Comparison of ENCODE assay signal across 38 mouse cellular contexts in genomic region chr2:158519800-158520199, GRCm38 (mm10). TPM values are rescaled to one million over a fixed set of nuclear protein-coding genes. Genes with fewer than 3 reads are reported as not detected.
"Had no signal": no experiment of that assay in that cellular context is flagged by ENCODE, and none has a peak within 500 bp of the region (broad histone marks: within the 10 kb centered on the region; RNA-seq: fewer than 3 reads in every experiment).

No protein-coding gene starts in this region.

- ATAC-seq: forebrain, embryonic 13.5 days; forebrain, embryonic 14.5 days; forebrain, embryonic 15.5 days; forebrain, embryonic 16.5 days; forebrain, postnatal 0 days had no signal

- H3K4me3 ChIP-seq: embryonic facial prominence, embryonic 12.5 days; embryonic facial prominence, embryonic 13.5 days; embryonic facial prominence, embryonic 15.5 days; erythroblast, embryonic 14.5 days; forebrain, embryonic 10.5 days; forebrain, embryonic 12.5 days; forebrain, embryonic 13.5 days; forebrain, embryonic 15.5 days; gastrocnemius, adult 2 months; heart, adult 2 months; heart, embryonic 10.5 days had no signal

- DNase-seq: cerebellum, adult 2 months; cerebellum, adult 8-10 months; cerebellum, adult 9-10 months; cerebellum, adult 9-11 months; cerebellum, postnatal 10 days; cerebellum, postnatal 14 days; cerebellum, postnatal 25 days; cerebellum, postnatal 36 days; embryo, embryonic 11 days; forebrain, postnatal 0 days; gastrocnemius, adult 2 months; gastrocnemius, postnatal 10 days; gastrocnemius, postnatal 14 days; gastrocnemius, postnatal 25 days; gastrocnemius, postnatal 36 days; heart, adult 11 months; heart, adult 18-20 months; heart, adult 2 months had no signal

- H3K9me3 ChIP-seq: embryonic facial prominence, embryonic 12.5 days; embryonic facial prominence, embryonic 15.5 days; forebrain, embryonic 10.5 days; forebrain, embryonic 12.5 days; forebrain, embryonic 15.5 days; heart, embryonic 10.5 days had no signal

- H3K36me3 ChIP-seq: embryonic facial prominence, embryonic 12.5 days; embryonic facial prominence, embryonic 13.5 days; embryonic facial prominence, embryonic 15.5 days; forebrain, embryonic 10.5 days; forebrain, embryonic 12.5 days; forebrain, embryonic 15.5 days; heart, embryonic 10.5 days had no signal

- H3K9ac ChIP-seq: embryonic facial prominence, embryonic 12.5 days; embryonic facial prominence, embryonic 13.5 days; embryonic facial prominence, embryonic 15.5 days; forebrain, embryonic 12.5 days; forebrain, embryonic 13.5 days; forebrain, embryonic 15.5 days; forebrain, postnatal 0 days had no signal

- H3K27me3 ChIP-seq: embryonic facial prominence, embryonic 12.5 days; embryonic facial prominence, embryonic 13.5 days; embryonic facial prominence, embryonic 15.5 days; forebrain, embryonic 12.5 days; forebrain, embryonic 13.5 days; forebrain, embryonic 15.5 days had no signal

- H3K4me2 ChIP-seq: embryonic facial prominence, embryonic 12.5 days; embryonic facial prominence, embryonic 13.5 days; embryonic facial prominence, embryonic 15.5 days; forebrain, embryonic 12.5 days; forebrain, embryonic 13.5 days; forebrain, embryonic 15.5 days had no signal

- H3K27ac ChIP-seq: embryonic facial prominence, embryonic 12.5 days; embryonic facial prominence, embryonic 13.5 days; embryonic facial prominence, embryonic 15.5 days; forebrain, embryonic 10.5 days; forebrain, embryonic 12.5 days; forebrain, embryonic 13.5 days; forebrain, embryonic 15.5 days; gastrocnemius, adult 2 months; heart, adult 2 months; heart, embryonic 10.5 days had no signal

- H3K4me1 ChIP-seq: embryonic facial prominence, embryonic 12.5 days; embryonic facial prominence, embryonic 13.5 days; embryonic facial prominence, embryonic 15.5 days; forebrain, embryonic 10.5 days; forebrain, embryonic 12.5 days; forebrain, embryonic 13.5 days had no signal

RNA-seq across cellular contexts. Expression of gene Arhgap40, which starts 7.2 kb away (rescaled TPM):
- total RNA-seq: common myeloid progenitor, adult 5-6 weeks; gastrocnemius, adult 18-20 months; gastrocnemius, adult 8-10 months; gastrocnemius, postnatal 10 days; gastrocnemius, postnatal 14 days; gastrocnemius, postnatal 25 days; gastrocnemius, postnatal 36 days; gastrocnemius, postnatal 4 days; granulocyte monocyte progenitor cell, adult 5-6 weeks; heart, adult 18-20 months; heart, adult 2 months; heart, adult 8-10 months had no signal
- polyA plus RNA-seq: erythroblast, embryonic 14.5 days; heart, embryonic 10.5 days had no signal

RNA-seq across cellular contexts. Expression of gene Adig, which starts 17.4 kb away (rescaled TPM):
- total RNA-seq: common myeloid progenitor, adult 5-6 weeks; forebrain, postnatal 0 days; granulocyte monocyte progenitor cell, adult 5-6 weeks had no signal
- polyA plus RNA-seq: cortical plate, adult 2 months; embryonic facial prominence, embryonic 12.5 days; embryonic facial prominence, embryonic 13.5 days; erythroblast, embryonic 14.5 days; forebrain, embryonic 10.5 days; forebrain, embryonic 11.5 days; forebrain, embryonic 12.5 days; forebrain, embryonic 13.5 days; forebrain, embryonic 14.5 days; forebrain, embryonic 15.5 days; forebrain, embryonic 16.5 days; forebrain, postnatal 0 days; frontal cortex, adult 2 months; heart, embryonic 10.5 days had no signal
